Comparison of ENCODE assay signal across 7 mouse cellular contexts in the genomic region with DNA sequence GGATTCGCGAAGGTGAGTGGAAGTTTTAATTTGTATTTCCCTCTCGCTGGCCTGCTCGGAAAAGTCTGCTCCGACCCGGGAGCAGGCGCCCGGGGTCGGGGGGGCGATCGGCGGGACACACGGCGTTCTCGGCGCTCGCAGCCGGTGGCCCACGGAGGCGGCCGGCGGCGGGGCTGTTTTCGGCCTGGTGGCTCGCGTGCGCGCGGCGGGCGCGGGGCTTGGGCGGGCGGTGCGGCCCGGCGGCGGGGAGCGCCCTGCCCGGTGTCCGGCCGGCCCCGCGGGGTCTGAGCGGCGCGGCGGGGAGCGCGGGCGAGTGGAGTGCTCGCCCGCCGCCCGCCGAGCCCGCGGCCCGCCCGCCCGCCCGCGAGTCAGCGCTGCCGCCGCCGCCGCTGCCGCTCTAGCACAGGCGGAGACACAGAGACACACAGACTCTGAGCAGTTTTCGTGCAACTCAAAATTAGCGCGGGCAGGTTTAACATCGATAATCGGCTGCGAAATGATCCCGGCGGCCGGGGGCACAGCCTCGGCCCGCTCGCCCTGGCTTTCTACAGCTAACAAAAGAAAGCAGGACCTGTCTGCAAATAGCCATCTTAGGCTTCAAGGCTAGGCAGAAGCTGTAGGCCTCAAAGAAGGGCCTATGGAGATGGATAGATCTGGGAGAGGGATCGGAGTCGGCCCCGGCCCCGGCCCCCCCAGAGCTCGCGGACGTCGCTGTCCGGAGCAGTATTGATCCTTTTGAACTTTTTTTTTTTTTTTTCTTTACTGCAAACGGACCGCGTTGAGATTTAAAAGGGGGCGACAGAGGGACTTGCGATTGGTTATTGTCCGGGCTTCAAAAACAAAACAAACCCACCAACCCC. TPM values are rescaled to one million over a fixed set of nuclear protein-coding genes. Genes with fewer than 3 reads are reported as not detected.
A peak's percentile ranks its signal among the peaks of the same experiment; 100 is the strongest.
DNase-seq lines count a peak whose midpoint lies in the region; ATAC-seq lines count a peak whose summit lies in the region.

No protein-coding gene starts in this region.

- under 1% methylated on average over 86 of the region's 97 CpGs for WGBS in intestine, embryonic 14.5 days
- WGBS in midbrain, embryonic 14.5 days: under 1% methylated on average over 95 of the region's 97 CpGs

- peak overlapping the region; percentile 78 for H3K4me3 ChIP-seq in intestine, embryonic 14.5 days (ENCODE audit: low read depth, low read length)
- H3K4me3 ChIP-seq in midbrain, embryonic 14.5 days (replicated peaks; ENCODE audit: low read depth, low read length): peak overlapping the region; percentile 76

- ATAC-seq in intestine, embryonic 14.5 days (replicated peaks; ENCODE audit: low FRiP score, low TSS enrichment, low read depth): no peak
- no peak for ATAC-seq in midbrain, embryonic 14.5 days (ENCODE audit: low FRiP score, low TSS enrichment)

- peak; percentile 64 for DNase-seq in adipocyte (ENCODE audit: low spot score)
- peak; percentile 60 to 67 for DNase-seq in cerebellum, postnatal 14 days
- peak; percentile 64 for DNase-seq in gastrocnemius, postnatal 10 days
- DNase-seq in intestine, embryonic 14.5 days (ENCODE audit: low spot score): peak; percentile 88
- peak; percentile 55 to 60 for DNase-seq in left cerebral cortex, postnatal 36 days (ENCODE audit: low spot score in 2 of 2)
- peak; percentile 76 for DNase-seq in midbrain, embryonic 14.5 days
- peak; percentile 27 to 49 for DNase-seq in spleen, postnatal 14 days (ENCODE audit: low spot score in 2 of 2)

- H3K27me3 ChIP-seq in intestine, embryonic 14.5 days (replicated peaks; ENCODE audit: control insufficient read depth, insufficient read depth, low read length): no peaks in the 10 kb centered on the region
- no peaks in the 10 kb centered on the region for H3K27me3 ChIP-seq in midbrain, embryonic 14.5 days (ENCODE audit: control insufficient read depth, insufficient read depth, low read length)

- peaks cover 12% of the 10 kb centered on the region for H3K4me1 ChIP-seq in intestine, embryonic 14.5 days (replicated peaks; ENCODE audit: control insufficient read depth, insufficient read depth, low read length)
- peaks cover 16% of the 10 kb centered on the region; the same call in 1 of the 2 replicates for H3K4me1 ChIP-seq in midbrain, embryonic 14.5 days (ENCODE audit: control insufficient read depth, insufficient read depth, low read length)

- H3K9ac ChIP-seq in intestine, embryonic 14.5 days (ENCODE audit: low read length): peak overlapping the region; percentile 99
- H3K9ac ChIP-seq in midbrain, embryonic 14.5 days (replicated peaks; ENCODE audit: low read length): peak overlapping the region; percentile 99

- H3K9me3 ChIP-seq in intestine, embryonic 14.5 days (ENCODE audit: control insufficient read depth, low read length): no peaks in the 10 kb centered on the region
- H3K9me3 ChIP-seq in midbrain, embryonic 14.5 days (ENCODE audit: control insufficient read depth, low read length): no peaks in the 10 kb centered on the region

- peaks cover 14% of the 10 kb centered on the region; the same call in 1 of the 2 replicates for H3K36me3 ChIP-seq in intestine, embryonic 14.5 days (ENCODE audit: control insufficient read depth, insufficient read depth, low read length)
- H3K36me3 ChIP-seq in midbrain, embryonic 14.5 days (ENCODE audit: control insufficient read depth, insufficient read depth, low read length): peaks cover 8% of the 10 kb centered on the region; the same call in 1 of the 2 replicates

- peak overlapping the region; percentile 62 for H3K4me2 ChIP-seq in intestine, embryonic 14.5 days (ENCODE audit: low read length)
- peak overlapping the region; percentile 92 for H3K4me2 ChIP-seq in midbrain, embryonic 14.5 days (ENCODE audit: low read length)

- peak overlapping the region; percentile 99 for H3K27ac ChIP-seq in intestine, embryonic 14.5 days (ENCODE audit: low read depth)
- peak overlapping the region; percentile 100 for H3K27ac ChIP-seq in midbrain, embryonic 14.5 days (replicated peaks; ENCODE audit: low read depth, low read length)

- intact Hi-C loops in left cerebral cortex, postnatal 36 days (cut with DNase I): loop anchor here (5.0 to 10.0 kb wide), 5 partner anchors 121 to 563 kb away; no protein-coding TSS in a partner anchor

RNA-seq across cellular contexts. Expression of a gene that starts 0.9 kb away (rescaled TPM):
- 10 to 100 TPM; 26.6 to 30.9 TPM for total RNA-seq in gastrocnemius, postnatal 10 days (2021)
- polyA plus RNA-seq in intestine, embryonic 14.5 days (2014; fragmentation: Nextera tagmentation; extraction: Ambion mirVana): 28.1 and 31.1 TPM in 2 replicates
- 10 to 100 TPM; 32.0 to 38.6 TPM for total RNA-seq in left cerebral cortex, postnatal 36 days (2021)
- polyA plus RNA-seq in midbrain, embryonic 14.5 days (2014; fragmentation: Nextera tagmentation; extraction: Ambion mirVana): 30.6 and 32.4 TPM in 2 replicates

Comparison
In these comparisons a context has a peak if more than half of its experiments do, and no peak if none do; other contexts are left out.
1. DNase-seq: peak in every context shown above with its lines; median percentile 88 in intestine, embryonic 14.5 days; 76 in midbrain, embryonic 14.5 days; 64 in adipocyte; 64 in gastrocnemius, postnatal 10 days; 64 in cerebellum, postnatal 14 days; 58 in left cerebral cortex, postnatal 36 days; 38 in spleen, postnatal 14 days.